Mouse (Mus musculus): ENCODE measurements around the gene Fam189a1. TPM values are rescaled to one million over a fixed set of nuclear protein-coding genes. Genes with fewer than 3 reads are reported as not detected.
A peak's percentile ranks its signal among the peaks of the same experiment; 100 is the strongest.

The Fam189a1 gene
- polyA plus RNA-seq (2014; fragmentation: Nextera tagmentation; extraction: Ambion mirVana) = 0.54 and 0.80 TPM in 2 replicates

- Histone ChIP-seq H3K9me3 (ENCODE audit: control insufficient read depth, low read depth, low read length) (no peaks in the 10 kb centered on the region), H3K36me3 (ENCODE audit: control insufficient read depth, insufficient read depth, low read length) (no peaks in the 10 kb centered on the region), H3K9ac (replicated peaks; ENCODE audit: low read depth, low read length) (peak within 1 kb of the TSS; percentile 55), H3K4me1 (ENCODE audit: control insufficient read depth, insufficient read depth, low read length) (no peaks in the 10 kb centered on the region), H3K27ac (ENCODE audit: low read length) (no peak within 1 kb of the TSS), H3K4me3 (ENCODE audit: low read depth, low read length) (peak within 1 kb of the TSS; percentile 66), H3K27me3 (ENCODE audit: control insufficient read depth, insufficient read depth, low read length) (peaks cover 24% of the 10 kb centered on the region; the same call in 1 of the 2 replicates), H3K4me2 (replicated peaks; ENCODE audit: low read depth, low read length) (peak within 1 kb of the TSS; percentile 99)
- under 1% methylated on average over 49 of the region's 50 CpGs for WGBS
- peak; percentile 51; the same call in 1 of the 2 replicates for ATAC-seq (ENCODE audit: insufficient number of reproducible peaks, insufficient read depth, low FRiP score, low read depth)
These were observed at the start of gene Fam189a1 for GRCm38 (mm10) chr7:65156514-65156911. Fam189a1 (minus strand) TSS chr7:65156570.

DNA sequence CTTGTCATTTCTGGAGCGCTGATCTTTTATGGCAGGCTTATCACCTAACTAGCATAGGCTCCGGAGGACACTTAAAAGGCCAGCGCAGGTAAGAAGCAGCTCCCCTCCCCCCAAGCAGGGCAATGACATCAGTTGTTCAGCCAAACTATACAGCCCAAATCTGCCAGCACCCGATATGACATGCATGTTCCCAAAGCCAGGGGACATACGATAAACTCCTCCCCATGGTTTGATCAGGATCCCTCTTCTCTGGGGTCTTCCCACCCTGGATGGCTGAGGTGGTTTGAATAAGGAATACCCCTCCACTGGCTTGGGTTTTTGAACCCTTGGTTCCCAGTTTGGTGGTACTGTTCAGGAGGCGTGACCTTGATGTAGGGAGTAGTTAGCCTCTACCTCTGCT is 49.7 kb upstream of the Fam189a1 start:
- H3K27ac ChIP-seq (ENCODE audit: low read length) = no peak overlapping the region
- H3K4me1 ChIP-seq (ENCODE audit: control insufficient read depth, insufficient read depth, low read length) = no peaks in the 10 kb centered on the region
- no peak overlapping the region for H3K4me2 ChIP-seq (replicated peaks; ENCODE audit: low read depth, low read length)
- no peaks in the 10 kb centered on the region for H3K9me3 ChIP-seq (ENCODE audit: control insufficient read depth, low read depth, low read length)
- H3K9ac ChIP-seq (replicated peaks; ENCODE audit: low read depth, low read length) = no peak overlapping the region
- no peaks in the 10 kb centered on the region for H3K27me3 ChIP-seq (ENCODE audit: control insufficient read depth, insufficient read depth, low read length)
- H3K36me3 ChIP-seq (ENCODE audit: control insufficient read depth, insufficient read depth, low read length) = no peaks in the 10 kb centered on the region
- ATAC-seq (ENCODE audit: insufficient number of reproducible peaks, insufficient read depth, low FRiP score, low read depth) = no peak
- WGBS = 86% methylated on average over 6 of the region's 6 CpGs
- no peak overlapping the region for H3K4me3 ChIP-seq (ENCODE audit: low read depth, low read length)

DNA sequence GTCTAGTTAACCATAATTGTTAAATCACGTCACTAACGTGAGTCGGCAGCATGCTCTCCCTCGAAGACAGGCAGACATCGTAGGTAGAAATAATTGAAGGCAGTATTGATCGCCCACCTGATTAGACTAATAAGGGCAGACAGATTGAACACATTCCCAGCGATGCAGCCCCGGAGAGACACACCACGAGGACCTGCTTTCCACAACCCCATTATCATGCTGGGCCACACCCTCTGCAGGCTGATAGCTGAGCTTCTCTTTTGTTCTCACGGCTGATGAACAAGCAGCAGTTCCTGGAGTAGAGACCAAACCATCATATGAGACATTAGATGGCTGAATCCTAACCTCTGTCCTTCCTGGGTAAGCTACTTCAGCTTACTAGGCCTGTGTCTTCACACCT is 46.3 kb upstream of the Fam189a1 start:
- 78% methylated on average over 10 of the region's 10 CpGs for WGBS
- H3K9me3 ChIP-seq (ENCODE audit: control insufficient read depth, low read depth, low read length) = no peaks in the 10 kb centered on the region
- H3K4me2 ChIP-seq (replicated peaks; ENCODE audit: low read depth, low read length) = no peak overlapping the region

GRCm38 (mm10) chr7:65180694-65181093 is 24.3 kb upstream of the Fam189a1 start:
- Histone ChIP-seq H3K27ac (ENCODE audit: low read length) (no peak overlapping the region), H3K9me3 (ENCODE audit: control insufficient read depth, low read depth, low read length) (no peaks in the 10 kb centered on the region), H3K27me3 (ENCODE audit: control insufficient read depth, insufficient read depth, low read length) (no peaks in the 10 kb centered on the region), H3K36me3 (ENCODE audit: control insufficient read depth, insufficient read depth, low read length) (no peaks in the 10 kb centered on the region), H3K9ac (replicated peaks; ENCODE audit: low read depth, low read length) (no peak overlapping the region), H3K4me1 (ENCODE audit: control insufficient read depth, insufficient read depth, low read length) (no peaks in the 10 kb centered on the region), H3K4me2 (replicated peaks; ENCODE audit: low read depth, low read length) (no peak overlapping the region), H3K4me3 (ENCODE audit: low read depth, low read length) (no peak overlapping the region)
- no peak for ATAC-seq (ENCODE audit: insufficient number of reproducible peaks, insufficient read depth, low FRiP score, low read depth)
- 56% methylated on average over 5 of the region's 5 CpGs for WGBS

More for the DNA sequence above, 46.3 kb upstream of the Fam189a1 start:
- Histone ChIP-seq H3K9ac (replicated peaks; ENCODE audit: low read depth, low read length) (no peak overlapping the region), H3K27ac (ENCODE audit: low read length) (no peak overlapping the region), H3K36me3 (ENCODE audit: control insufficient read depth, insufficient read depth, low read length) (no peaks in the 10 kb centered on the region), H3K4me3 (ENCODE audit: low read depth, low read length) (no peak overlapping the region), H3K27me3 (ENCODE audit: control insufficient read depth, insufficient read depth, low read length) (no peaks in the 10 kb centered on the region), H3K4me1 (ENCODE audit: control insufficient read depth, insufficient read depth, low read length) (no peaks in the 10 kb centered on the region)
- ATAC-seq (ENCODE audit: insufficient number of reproducible peaks, insufficient read depth, low FRiP score, low read depth) = no peak

DNA sequence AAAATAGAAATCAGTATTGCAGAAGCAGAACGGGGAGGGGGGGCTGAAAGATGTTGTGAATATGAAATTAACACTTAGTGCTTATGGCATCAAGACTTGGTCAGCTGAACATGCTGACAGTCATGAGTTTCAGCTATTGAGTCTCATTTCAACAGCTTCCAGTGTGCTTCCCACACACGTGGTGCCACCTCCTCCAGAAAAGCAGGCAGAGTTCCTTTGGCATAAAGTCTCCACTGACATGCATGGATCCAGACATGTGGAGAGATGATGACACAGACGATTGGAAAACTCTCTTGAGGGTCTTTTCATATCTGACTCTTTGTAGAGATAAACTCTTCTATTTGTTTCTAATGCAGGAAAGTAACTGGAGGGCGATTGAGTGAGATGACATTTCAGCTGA is 14.4 kb upstream of the Fam189a1 start:
- H3K4me1 ChIP-seq (ENCODE audit: control insufficient read depth, insufficient read depth, low read length) = no peaks in the 10 kb centered on the region
- no peak overlapping the region for H3K4me3 ChIP-seq (ENCODE audit: low read depth, low read length)
- no peak overlapping the region for H3K4me2 ChIP-seq (replicated peaks; ENCODE audit: low read depth, low read length)
- no peak for ATAC-seq (ENCODE audit: insufficient number of reproducible peaks, insufficient read depth, low FRiP score, low read depth)
- H3K9ac ChIP-seq (replicated peaks; ENCODE audit: low read depth, low read length) = no peak overlapping the region
- H3K27me3 ChIP-seq (ENCODE audit: control insufficient read depth, insufficient read depth, low read length) = no peaks in the 10 kb centered on the region
- no peaks in the 10 kb centered on the region for H3K36me3 ChIP-seq (ENCODE audit: control insufficient read depth, insufficient read depth, low read length)
- H3K27ac ChIP-seq (ENCODE audit: low read length) = no peak overlapping the region
- no peaks in the 10 kb centered on the region for H3K9me3 ChIP-seq (ENCODE audit: control insufficient read depth, low read depth, low read length)
- 74% methylated on average over 4 of the region's 4 CpGs for WGBS

DNA sequence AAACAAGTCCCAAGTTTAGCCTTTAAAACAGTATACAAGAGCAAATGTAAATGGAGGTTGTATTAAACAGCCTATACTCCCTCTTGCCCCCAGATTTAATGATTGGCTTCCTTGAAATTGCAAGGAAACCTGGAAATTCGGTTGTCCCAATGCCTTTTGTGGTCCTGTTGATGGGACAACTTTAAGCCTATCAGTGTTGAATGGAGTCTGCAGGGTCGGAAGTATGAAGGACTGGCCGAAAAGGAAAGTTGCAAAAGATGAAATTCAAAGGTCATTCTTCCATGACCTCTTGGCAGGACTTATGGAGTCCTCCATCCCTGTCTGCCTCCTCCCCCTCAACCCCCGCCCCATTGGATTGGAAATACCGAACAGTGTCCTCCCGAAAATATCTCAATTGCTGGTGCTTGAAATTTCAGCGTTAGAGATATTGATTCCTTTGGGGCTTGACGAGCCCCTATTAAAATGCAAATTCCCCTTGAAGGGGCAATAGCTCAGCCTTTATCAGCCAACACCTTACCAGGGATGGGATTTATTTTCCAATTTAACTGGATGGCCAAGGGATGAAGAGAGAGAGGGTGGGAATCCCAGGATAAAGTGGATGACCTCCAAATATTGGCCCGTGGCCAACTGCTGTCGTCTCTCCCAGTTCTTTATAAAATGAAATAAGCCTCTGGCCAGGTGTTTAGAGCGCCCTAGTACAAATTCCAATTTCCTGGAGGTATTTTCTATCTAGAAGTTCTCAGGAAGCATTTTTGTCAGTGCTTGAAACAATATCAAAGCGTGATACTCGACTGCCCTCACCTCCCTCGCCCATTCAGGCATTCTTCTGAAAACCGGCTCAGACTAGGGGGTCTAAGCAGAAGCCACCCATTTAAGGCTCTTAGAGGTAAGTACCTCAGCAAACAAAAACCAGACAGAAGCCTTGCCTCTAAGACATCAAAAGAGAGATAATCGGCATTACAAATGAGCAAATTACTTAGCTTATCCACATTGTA is 958 bp upstream of the Fam189a1 start:
- Histone ChIP-seq H3K27ac (ENCODE audit: low read length) (no peak overlapping the region), H3K27me3 (ENCODE audit: control insufficient read depth, insufficient read depth, low read length) (peaks cover 24% of the 10 kb centered on the region; the same call in 1 of the 2 replicates), H3K4me3 (ENCODE audit: low read depth, low read length) (peak overlapping the region; percentile 66; the same call in 1 of the 2 replicates), H3K9me3 (ENCODE audit: control insufficient read depth, low read depth, low read length) (no peaks in the 10 kb centered on the region), H3K36me3 (ENCODE audit: control insufficient read depth, insufficient read depth, low read length) (no peaks in the 10 kb centered on the region), H3K9ac (replicated peaks; ENCODE audit: low read depth, low read length) (no peak overlapping the region), H3K4me2 (replicated peaks; ENCODE audit: low read depth, low read length) (peak overlapping the region; percentile 99; the same call in 1 of the 2 replicates), H3K4me1 (ENCODE audit: control insufficient read depth, insufficient read depth, low read length) (no peaks in the 10 kb centered on the region)
- no peak for ATAC-seq (ENCODE audit: insufficient number of reproducible peaks, insufficient read depth, low FRiP score, low read depth)
- 14% methylated on average over 16 of the region's 16 CpGs for WGBS

DNA sequence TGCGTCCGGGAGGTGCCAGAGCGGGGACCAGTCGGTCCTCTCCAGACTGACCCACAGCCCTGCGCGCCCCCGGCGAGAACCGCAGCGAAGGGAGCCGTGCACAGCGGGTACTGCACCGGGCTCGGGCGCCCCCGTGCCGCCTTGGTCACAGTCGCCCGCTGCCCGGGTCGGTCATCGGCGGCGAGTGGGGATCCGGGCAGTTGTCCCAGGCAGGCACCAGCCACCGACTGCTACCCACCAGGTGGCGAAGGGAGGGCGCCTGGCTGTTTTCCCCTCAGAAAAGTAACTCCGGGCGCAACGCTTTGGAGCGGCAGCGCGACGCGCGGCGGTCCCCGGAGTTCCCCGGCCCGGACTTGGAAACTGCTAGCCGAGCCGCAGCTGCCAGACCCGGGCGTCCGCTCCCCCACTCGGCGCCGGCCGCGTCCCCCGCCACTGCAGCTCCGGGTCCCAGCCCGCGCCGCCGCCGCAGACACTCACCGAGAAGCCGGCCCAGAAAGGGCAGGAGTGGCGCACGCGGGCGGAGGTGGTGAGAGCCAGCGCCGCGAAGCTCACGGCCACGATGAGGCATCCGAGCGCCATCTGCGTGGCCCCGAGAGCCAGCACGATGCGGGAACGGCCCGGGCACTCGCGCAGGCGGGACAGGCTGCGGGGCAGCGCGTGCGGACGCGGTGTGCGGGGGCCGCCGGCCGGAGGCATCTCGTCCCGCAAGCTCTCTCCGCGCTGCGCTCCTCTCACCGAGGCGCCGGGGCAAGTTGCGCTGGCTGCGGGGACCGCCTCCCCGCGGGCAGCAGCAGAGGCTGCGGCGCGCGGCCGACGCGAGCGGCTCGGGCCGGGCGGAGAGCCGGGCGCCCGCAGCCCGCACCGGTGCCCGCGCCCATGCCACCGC is 499 bp downstream of the Fam189a1 start:
- peak overlapping the region; percentile 66 for H3K4me3 ChIP-seq (ENCODE audit: low read depth, low read length)
- ATAC-seq (ENCODE audit: insufficient number of reproducible peaks, insufficient read depth, low FRiP score, low read depth) = peak; percentile 59; the same call in 1 of the 2 replicates
- H3K4me2 ChIP-seq (replicated peaks; ENCODE audit: low read depth, low read length) = peak overlapping the region; percentile 99
- no peak overlapping the region for H3K27ac ChIP-seq (ENCODE audit: low read length)
- H3K9ac ChIP-seq (replicated peaks; ENCODE audit: low read depth, low read length) = peak overlapping the region; percentile 55
- no peaks in the 10 kb centered on the region for H3K36me3 ChIP-seq (ENCODE audit: control insufficient read depth, insufficient read depth, low read length)
- no peaks in the 10 kb centered on the region for H3K4me1 ChIP-seq (ENCODE audit: control insufficient read depth, insufficient read depth, low read length)
- under 1% methylated on average over 113 of the region's 122 CpGs for WGBS
- no peaks in the 10 kb centered on the region for H3K9me3 ChIP-seq (ENCODE audit: control insufficient read depth, low read depth, low read length)
- H3K27me3 ChIP-seq (ENCODE audit: control insufficient read depth, insufficient read depth, low read length) = peaks cover 24% of the 10 kb centered on the region; the same call in 1 of the 2 replicates

- 21% methylated on average over 7 of the region's 7 CpGs for WGBS
- Histone ChIP-seq H3K4me3 (ENCODE audit: low read depth, low read length) (no peak overlapping the region), H3K27me3 (ENCODE audit: control insufficient read depth, insufficient read depth, low read length) (peaks cover 24% of the 10 kb centered on the region; the same call in 1 of the 2 replicates)
These were observed 1.8 kb downstream of the Fam189a1 start for GRCm38 (mm10) chr7:65154576-65154975.

More at GRCm38 (mm10) chr7:65154576-65154975, 1.8 kb downstream of the Fam189a1 start:
- no peak overlapping the region for H3K27ac ChIP-seq (ENCODE audit: low read length)
- H3K9me3 ChIP-seq (ENCODE audit: control insufficient read depth, low read depth, low read length) = no peaks in the 10 kb centered on the region
- no peak for ATAC-seq (ENCODE audit: insufficient number of reproducible peaks, insufficient read depth, low FRiP score, low read depth)
- H3K36me3 ChIP-seq (ENCODE audit: control insufficient read depth, insufficient read depth, low read length) = no peaks in the 10 kb centered on the region
- no peak overlapping the region for H3K4me2 ChIP-seq (replicated peaks; ENCODE audit: low read depth, low read length)
- no peaks in the 10 kb centered on the region for H3K4me1 ChIP-seq (ENCODE audit: control insufficient read depth, insufficient read depth, low read length)
- H3K9ac ChIP-seq (replicated peaks; ENCODE audit: low read depth, low read length) = no peak overlapping the region
